Comparison of ENCODE assay signal across 9 mouse cellular contexts in the genomic region with DNA sequence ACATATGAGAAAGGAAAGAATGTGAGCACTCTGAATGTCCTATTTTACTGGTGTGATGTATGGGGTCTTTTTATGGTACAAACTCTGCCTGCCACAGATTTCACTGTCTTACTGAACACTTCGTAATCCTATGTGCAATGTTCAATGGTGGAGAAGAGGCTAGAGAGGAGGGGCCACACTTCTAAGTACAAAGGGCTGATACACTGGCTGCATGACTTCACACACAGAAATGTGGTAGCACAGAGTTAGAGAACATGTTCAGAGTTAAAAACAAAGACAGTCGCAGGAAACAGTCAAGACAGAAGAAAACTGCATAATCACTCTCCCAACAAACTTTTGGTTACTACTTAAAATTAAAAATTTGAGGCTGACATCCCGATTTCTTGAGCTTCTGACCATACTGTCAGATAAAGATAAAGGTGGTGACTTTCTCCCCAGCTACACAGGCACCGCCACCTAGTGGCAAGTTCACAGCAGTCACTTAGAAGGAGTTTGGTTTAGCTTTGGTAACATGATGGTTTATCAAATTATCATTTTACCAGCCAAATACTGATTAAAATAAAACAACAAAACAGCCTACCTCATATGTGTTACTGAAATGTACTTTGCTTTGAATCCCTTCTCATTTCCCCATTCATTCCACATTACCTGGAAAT. TPM values are rescaled to one million over a fixed set of nuclear protein-coding genes. Genes with fewer than 3 reads are reported as not detected.
DNase-seq lines count a peak whose midpoint lies in the region; ATAC-seq and TF ChIP-seq lines count a peak whose summit lies in the region.
"Had no signal": no experiment of that assay in that cellular context is flagged by ENCODE, and none has a peak within 500 bp of the region (broad histone marks: within the 10 kb centered on the region; RNA-seq: fewer than 3 reads in every experiment).

No protein-coding gene starts in this region.

- no peaks in the 10 kb centered on the region for H3K27me3 ChIP-seq in forebrain, embryonic 16.5 days (replicated peaks; ENCODE audit: control insufficient read depth, insufficient read depth, low read length)
- H3K27me3 ChIP-seq in forebrain, embryonic 11.5 days (ENCODE audit: control insufficient read depth, insufficient read depth, low read length): no peaks in the 10 kb centered on the region
- H3K27me3 ChIP-seq in liver, postnatal 0 days (ENCODE audit: insufficient read depth, low read length): no peaks in the 10 kb centered on the region
- H3K27me3 ChIP-seq: neural tube, embryonic 13.5 days had no signal

- TF ChIP-seq EP300 in liver, postnatal 0 days (IDR thresholded peaks at IDR 0.05; ENCODE audit: low read depth): no peak

- DNase-seq in forebrain, embryonic 11.5 days (ENCODE audit: low spot score): no peak
- DNase-seq in lung, adult 2 months: no peak
- no peak for DNase-seq in lung, adult 18-20 months
- peak; percentile 72 for DNase-seq in MN1 (ENCODE audit: low spot score)
- peak; percentile 64 for DNase-seq in embryo, embryonic 10.5 days (ENCODE audit: low spot score)
- DNase-seq in liver, postnatal 0 days: peak; percentile 55
- DNase-seq in thymus, postnatal 36 days: peak; percentile 15 to 31

- 76% methylated on average over 4 of the region's 4 CpGs for WGBS in forebrain, embryonic 16.5 days
- WGBS in forebrain, embryonic 11.5 days: 77% methylated on average over 4 of the region's 4 CpGs
- 59% methylated on average over 4 of the region's 4 CpGs for WGBS in lung, adult 2 months
- WGBS in liver, postnatal 0 days (ENCODE audit: insufficient replicate concordance): 66% methylated on average over 4 of the region's 4 CpGs

- no peak overlapping the region for H3K9ac ChIP-seq in forebrain, embryonic 16.5 days (replicated peaks; ENCODE audit: low read depth, low read length)
- no peak overlapping the region for H3K9ac ChIP-seq in forebrain, embryonic 11.5 days (ENCODE audit: low read length)
- no peak overlapping the region for H3K9ac ChIP-seq in liver, postnatal 0 days (replicated peaks)
- H3K9ac ChIP-seq: neural tube, embryonic 13.5 days had no signal

- peak; percentile 63; the same call in 1 of the 2 replicates for ATAC-seq in forebrain, embryonic 16.5 days
- ATAC-seq in forebrain, embryonic 11.5 days (replicated peaks; ENCODE audit: low FRiP score): no peak
- no peak for ATAC-seq in liver, postnatal 0 days

- no peak for TF ChIP-seq POLR2A in lung, adult 2 months (IDR thresholded peaks at IDR 0.05; ENCODE audit: borderline replicate concordance, extremely low read depth, low read depth, low read length)

- no peaks in the 10 kb centered on the region for H3K4me1 ChIP-seq in forebrain, embryonic 16.5 days (replicated peaks; ENCODE audit: control insufficient read depth, insufficient read depth, low read length)
- no peaks in the 10 kb centered on the region for H3K4me1 ChIP-seq in forebrain, embryonic 11.5 days (replicated peaks; ENCODE audit: control insufficient read depth, insufficient read depth, low read length)
- H3K4me1 ChIP-seq in lung, adult 2 months (ENCODE audit: control insufficient read depth, insufficient read depth, low read length): no peaks in the 10 kb centered on the region; the same call in 1 of the 2 replicates
- H3K4me1 ChIP-seq in liver, postnatal 0 days (ENCODE audit: insufficient read depth): no peaks in the 10 kb centered on the region
- H3K4me1 ChIP-seq: neural tube, embryonic 13.5 days had no signal

- no peaks in the 10 kb centered on the region for H3K9me3 ChIP-seq in forebrain, embryonic 16.5 days (ENCODE audit: control insufficient read depth, low read length)
- no peaks in the 10 kb centered on the region for H3K9me3 ChIP-seq in forebrain, embryonic 11.5 days (ENCODE audit: control insufficient read depth, low read length)
- H3K9me3 ChIP-seq in liver, postnatal 0 days (ENCODE audit: low read length): no peaks in the 10 kb centered on the region
- H3K9me3 ChIP-seq: neural tube, embryonic 13.5 days had no signal

- H3K4me2 ChIP-seq in forebrain, embryonic 16.5 days (ENCODE audit: low read length): no peak overlapping the region
- no peak overlapping the region for H3K4me2 ChIP-seq in forebrain, embryonic 11.5 days (ENCODE audit: low read depth, low read length, severe bottlenecking)
- no peak overlapping the region for H3K4me2 ChIP-seq in liver, postnatal 0 days (ENCODE audit: low read depth, low read length)
- H3K4me2 ChIP-seq: neural tube, embryonic 13.5 days had no signal

- no peak overlapping the region for H3K4me3 ChIP-seq in forebrain, embryonic 16.5 days (replicated peaks; ENCODE audit: low read length)
- H3K4me3 ChIP-seq in forebrain, embryonic 11.5 days (ENCODE audit: low read depth, low read length): no peak overlapping the region
- H3K4me3 ChIP-seq in lung, adult 2 months (replicated peaks; ENCODE audit: extremely low read depth, low read depth, low read length): no peak overlapping the region
- H3K4me3 ChIP-seq in liver, postnatal 0 days (ENCODE audit: low read depth, low read length): no peak overlapping the region
- H3K4me3 ChIP-seq: neural tube, embryonic 13.5 days had no signal

- H3K36me3 ChIP-seq in forebrain, embryonic 16.5 days (ENCODE audit: control insufficient read depth, insufficient read depth): peaks cover 21% of the 10 kb centered on the region
- H3K36me3 ChIP-seq in forebrain, embryonic 11.5 days (ENCODE audit: control insufficient read depth, insufficient read depth, low read length): no peaks in the 10 kb centered on the region
- peaks cover 44% of the 10 kb centered on the region for H3K36me3 ChIP-seq in liver, postnatal 0 days (replicated peaks; ENCODE audit: insufficient read depth, low read length)

- peak; percentile 74 for TF ChIP-seq CTCF in lung, adult 2 months (IDR thresholded peaks at IDR 0.05; ENCODE audit: insufficient read depth, low read length)
- peak; percentile 77 for TF ChIP-seq CTCF in liver, postnatal 0 days (IDR thresholded peaks at IDR 0.05; ENCODE audit: low read depth)

- no peak overlapping the region for H3K27ac ChIP-seq in forebrain, embryonic 16.5 days (ENCODE audit: low read length)
- no peak overlapping the region for H3K27ac ChIP-seq in forebrain, embryonic 11.5 days (ENCODE audit: low read depth, low read length)
- H3K27ac ChIP-seq in liver, postnatal 0 days (ENCODE audit: low read depth): no peak overlapping the region
- H3K27ac ChIP-seq: neural tube, embryonic 13.5 days had no signal

RNA-seq across cellular contexts. Expression of gene Ssr3, which starts 12.4 kb away (rescaled TPM):
- 170 and 199 TPM in 2 replicates for polyA plus RNA-seq in forebrain, embryonic 16.5 days (2015; fragmentation: Nextera tagmentation; extraction: Ambion mirVana)
- 226 and 248 TPM in 2 replicates for polyA plus RNA-seq in forebrain, embryonic 11.5 days (2014; fragmentation: Nextera tagmentation; extraction: Ambion mirVana)
- polyA plus RNA-seq in lung, adult 2 months (2012; rRNA removed): 44.2 and 69.4 TPM in 2 replicates
- polyA plus RNA-seq in liver, postnatal 0 days (2015; fragmentation: Nextera tagmentation; extraction: Ambion mirVana): 83.6 and 89.5 TPM in 2 replicates

Comparison
In these comparisons a context has a peak if more than half of its experiments do, and no peak if none do; other contexts are left out.
1. DNase-seq: peak in MN1 (single experiment), embryo, embryonic 10.5 days (single experiment), liver, postnatal 0 days (single experiment) and thymus, postnatal 36 days (2 of 2); none in forebrain, embryonic 11.5 days (single experiment), lung, adult 2 months (single experiment) and lung, adult 18-20 months (0 of 2).